Mouse (Mus musculus) left cerebral cortex, postnatal 4 days (tissue): ENCODE results near the gene Ryr2. TPM values are rescaled to one million over a fixed set of nuclear protein-coding genes. Genes with fewer than 3 reads are reported as not detected.
"Not testable (repeated sequence)": the region's sequence is repeated elsewhere in the genome, so short reads cannot be mapped to it uniquely, and the experiment has no call there.

Experiments used
- DNase-seq: peaks from one replicate; pipeline ENCODE4 v3.0.0-alpha.2; 2022
- intact Hi-C: fragments of 180-260 bp; cut with DNase I; formaldehyde crosslinking; loops from one replicate; pipeline ENCODE4 v1.15.1; 2025
- total RNA-seq, 2 experiments: library from RNA; stranded (reverse); gene quantifications; 2 replicates each; pipeline ENCODE4 v1.2.3; 2021

The Ryr2 gene
- total RNA-seq, 2 experiments from 2014 or later = 89.2 to 97.4 TPM

- intact Hi-C loops = no loop called here
- no peak for DNase-seq
These were observed 215.0 kb downstream of the Ryr2 start for GRCm38 (mm10) chr13:11891739-11892138.

GRCm38 (mm10) chr13:11891115-11891514 is 215.6 kb downstream of the Ryr2 start:
- intact Hi-C loops = no loop called here
- no peak for DNase-seq

- intact Hi-C loops = no loop called here
- no peak for DNase-seq
These were observed 222.6 kb downstream of the Ryr2 start for GRCm38 (mm10) chr13:11884175-11884574.

GRCm38 (mm10) chr13:11882359-11882758 is 224.4 kb downstream of the Ryr2 start:
- intact Hi-C loops = no loop called here
- no peak for DNase-seq

- intact Hi-C loops = no loop called here
These were observed 226.1 kb downstream of the Ryr2 start for GRCm38 (mm10) chr13:11880503-11881227.

GRCm38 (mm10) chr13:11879037-11879436 is 227.7 kb downstream of the Ryr2 start:
- no peak for DNase-seq
- intact Hi-C loops = no loop called here

More at GRCm38 (mm10) chr13:11880503-11881227, 226.1 kb downstream of the Ryr2 start:
- DNase-seq = peak; percentile 15

- DNase-seq = no peak
- intact Hi-C loops = no loop called here
These were observed 231.9 kb downstream of the Ryr2 start for GRCm38 (mm10) chr13:11874852-11875251.

- intact Hi-C loops = no loop called here
- DNase-seq = no peak
These were observed 236.8 kb downstream of the Ryr2 start for GRCm38 (mm10) chr13:11869971-11870370.

- DNase-seq = peak; percentile 13
- intact Hi-C loops = no loop called here
These were observed 237.3 kb downstream of the Ryr2 start for GRCm38 (mm10) chr13:11869486-11869885.

- peak; percentile 69 for DNase-seq
- intact Hi-C loops = no loop called here
These were observed 237.8 kb downstream of the Ryr2 start for GRCm38 (mm10) chr13:11868979-11869378.

GRCm38 (mm10) chr13:11868056-11868455 is 238.7 kb downstream of the Ryr2 start:
- DNase-seq = peak; percentile 42
- intact Hi-C loops = no loop called here

- no peak for DNase-seq
- intact Hi-C loops = no loop called here
These were observed 241.5 kb downstream of the Ryr2 start for GRCm38 (mm10) chr13:11865261-11865660.

GRCm38 (mm10) chr13:11851691-11852090 is 255.1 kb downstream of the Ryr2 start:
- intact Hi-C loops = no loop called here
- no peak for DNase-seq

- intact Hi-C loops = no loop called here
- no peak for DNase-seq
These were observed 262.9 kb downstream of the Ryr2 start for GRCm38 (mm10) chr13:11843889-11844288.

GRCm38 (mm10) chr13:11837870-11838269 is 268.9 kb downstream of the Ryr2 start:
- intact Hi-C loops = no loop called here
- DNase-seq = no peak

- no peak for DNase-seq
- intact Hi-C loops = no loop called here
These were observed 269.6 kb downstream of the Ryr2 start for GRCm38 (mm10) chr13:11837152-11837551.

GRCm38 (mm10) chr13:11836304-11837078 is 270.3 kb downstream of the Ryr2 start:
- no peak for DNase-seq
- intact Hi-C loops = no loop called here

- intact Hi-C loops = no loop called here
- no peak for DNase-seq
These were observed 275.5 kb downstream of the Ryr2 start for GRCm38 (mm10) chr13:11831210-11831609.

- DNase-seq = no peak
- intact Hi-C loops = no loop called here
These were observed 281.1 kb downstream of the Ryr2 start for GRCm38 (mm10) chr13:11825563-11826226.

GRCm38 (mm10) chr13:11818723-11819122 is 288.0 kb downstream of the Ryr2 start:
- DNase-seq = no peak
- intact Hi-C loops = no loop called here

- intact Hi-C loops, DNase-seq: not testable (repeated sequence)
These were observed 297.4 kb downstream of the Ryr2 start for GRCm38 (mm10) chr13:11809365-11809764.
